Mouse (Mus musculus) olfactory bulb, adult 2 months (tissue): ENCODE data around the gene Nkg7.

Source experiments
- CTCF ChIP-seq: fragments of 200-500 bp; IDR thresholded peaks from 2 replicates; pipeline ENCODE4 v1.5.1; 2012; ENCODE audit warnings: low read depth, mild to moderate bottlenecking, low read length, moderate library complexity; ENCODE audit not compliant: insufficient read depth
- POLR2A ChIP-seq: fragments of 200-500 bp; IDR thresholded peaks from 2 replicates; pipeline ENCODE4 v1.6.1; 2012; ENCODE audit warnings: mild to moderate bottlenecking, low read depth, low read length, moderate library complexity; ENCODE audit not compliant: insufficient read depth

- TF ChIP-seq CTCF (no peak), POLR2A (no peak)
Measured at GRCm38 (mm10) chr7:43408131-43408553, 28.7 kb upstream of the Nkg7 start, which contains the start of gene Siglecg.
